Mouse (Mus musculus) embryonic facial prominence, embryonic 12.5 days (tissue): Measurements from ENCODE around the gene Cplx2. TPM values are rescaled to one million over a fixed set of nuclear protein-coding genes. Genes with fewer than 3 reads are reported as not detected.

ENCODE experiments used
- ATAC-seq: fragments of 200-750 bp; cut with Nextera tagmentation; 2 replicates; pipeline ENCODE4 v1.8.0; 2017; ENCODE audit not compliant: insufficient number of reproducible peaks, insufficient read depth, low FRiP score, low TSS enrichment
- H3K27ac ChIP-seq: fragments of 300-500 bp; sonication (generic); 2 replicates; pipeline ENCODE4 v1.5.1; 2016; ENCODE audit warnings: mild to moderate bottlenecking
- H3K27me3 ChIP-seq: fragments of 300-500 bp; sonication (generic); 2 replicates; pipeline ENCODE4 v1.6.1; 2016; ENCODE audit warnings: mild to moderate bottlenecking, moderate library complexity
- H3K36me3 ChIP-seq: fragments of 300-500 bp; sonication (generic); 2 replicates; pipeline ENCODE4 v1.6.1; 2016; ENCODE audit warnings: mild to moderate bottlenecking
- H3K4me1 ChIP-seq: fragments of 300-500 bp; sonication (generic); 2 replicates; pipeline ENCODE4 v1.6.1; 2016
- H3K4me2 ChIP-seq: fragments of 300-500 bp; sonication (generic); replicated peaks from 2 replicates; pipeline ENCODE4 v1.6.1; 2016; ENCODE audit warnings: mild to moderate bottlenecking, moderate library complexity
- H3K4me3 ChIP-seq: fragments of 300-500 bp; sonication (generic); 2 replicates; pipeline ENCODE4 v1.5.1; 2016; ENCODE audit warnings: mild to moderate bottlenecking
- H3K9ac ChIP-seq: fragments of 300-500 bp; sonication (generic); 2 replicates; pipeline ENCODE4 v1.6.1; 2016; ENCODE audit warnings: mild to moderate bottlenecking, moderate library complexity
- H3K9me3 ChIP-seq: fragments of 300-500 bp; sonication (generic); 2 replicates; pipeline ENCODE4 v1.6.1; 2016; ENCODE audit warnings: mild to moderate bottlenecking, moderate library complexity
- WGBS: fragments of 180-500 bp; shearing (Covaris S2); methylation state at CpG from one replicate; pipeline ENCODE4 v1.1.7; 2016; 5-methylcytosine and 5-hydroxymethylcytosine counted together
- polyA plus RNA-seq: library from polyadenylated mRNA; unstranded; fragments of >200 nt; fragmentation: Nextera tagmentation; extraction: Ambion mirVana; gene quantifications from 2 replicates; pipeline ENCODE4 v1.2.1, GENCODE M21; 2016

The Cplx2 gene
- polyA plus RNA-seq, 1 experiment from 2014 or later: 8.3 TPM

- H3K36me3 ChIP-seq: no peaks in the 10 kb centered on the region
- H3K4me1 ChIP-seq: peaks cover 10% of the 10 kb centered on the region
- 85% methylated on average over 3 of the region's 3 CpGs for WGBS
- no peaks in the 10 kb centered on the region for H3K9me3 ChIP-seq
- H3K27ac ChIP-seq: no peak overlapping the region
- no peak overlapping the region for H3K4me3 ChIP-seq
- no peak overlapping the region for H3K4me2 ChIP-seq
- H3K27me3 ChIP-seq: no peaks in the 10 kb centered on the region
- no peak overlapping the region for H3K9ac ChIP-seq
- ATAC-seq: no peak
Observed at GRCm38 (mm10) chr13:54411656-54412055, 40.5 kb downstream of the Cplx2 start.

GRCm38 (mm10) chr13:54412236-54412635 lies 41.1 kb downstream of the Cplx2 start:
- H3K9me3 ChIP-seq: no peaks in the 10 kb centered on the region
- no peak overlapping the region for H3K9ac ChIP-seq
- H3K4me3 ChIP-seq: no peak overlapping the region
- H3K4me1 ChIP-seq: peaks cover 10% of the 10 kb centered on the region
- ATAC-seq: no peak
- no peaks in the 10 kb centered on the region; the same call in 1 of the 2 replicates for H3K27me3 ChIP-seq
- H3K36me3 ChIP-seq: no peaks in the 10 kb centered on the region
- no peak overlapping the region for H3K4me2 ChIP-seq
- no peak overlapping the region for H3K27ac ChIP-seq
- 14% methylated on average over 7 of the region's 7 CpGs for WGBS

- no peak for ATAC-seq
- H3K9me3 ChIP-seq: no peaks in the 10 kb centered on the region
- 76% methylated on average over 4 of the region's 4 CpGs for WGBS
- H3K4me1 ChIP-seq: peaks cover 10% of the 10 kb centered on the region
- H3K36me3 ChIP-seq: no peaks in the 10 kb centered on the region
- H3K27me3 ChIP-seq: no peaks in the 10 kb centered on the region; the same call in 1 of the 2 replicates
- H3K27ac ChIP-seq: no peak overlapping the region
- H3K9ac ChIP-seq: no peak overlapping the region
- H3K4me3 ChIP-seq: no peak overlapping the region
- H3K4me2 ChIP-seq: no peak overlapping the region
Observed at GRCm38 (mm10) chr13:54412721-54413120, 41.6 kb downstream of the Cplx2 start.

- Histone ChIP-seq H3K9ac (no peak overlapping the region), H3K36me3 (no peaks in the 10 kb centered on the region), H3K4me3 (no peak overlapping the region), H3K9me3 (no peaks in the 10 kb centered on the region), H3K27ac (no peak overlapping the region), H3K27me3 (no peaks in the 10 kb centered on the region; the same call in 1 of the 2 replicates), H3K4me2 (no peak overlapping the region), H3K4me1 (peaks cover 10% of the 10 kb centered on the region)
- WGBS: 91% methylated on average over 4 of the region's 4 CpGs
- no peak for ATAC-seq
Observed at GRCm38 (mm10) chr13:54415059-54415458, 43.9 kb downstream of the Cplx2 start.

GRCm38 (mm10) chr13:54418781-54419327 lies 47.7 kb downstream of the Cplx2 start:
- no peak overlapping the region for H3K27ac ChIP-seq
- ATAC-seq: no peak

GRCm38 (mm10) chr13:54420226-54420625 lies 49.1 kb downstream of the Cplx2 start:
- ATAC-seq: no peak
- no peak overlapping the region for H3K27ac ChIP-seq
- no peaks in the 10 kb centered on the region for H3K9me3 ChIP-seq
- H3K4me3 ChIP-seq: no peak overlapping the region
- WGBS: 71% methylated on average over 12 of the region's 12 CpGs
- H3K27me3 ChIP-seq: no peaks in the 10 kb centered on the region; the same call in 1 of the 2 replicates
- peaks cover 4% of the 10 kb centered on the region for H3K4me1 ChIP-seq
- no peak overlapping the region for H3K4me2 ChIP-seq
- H3K36me3 ChIP-seq: no peaks in the 10 kb centered on the region
- H3K9ac ChIP-seq: no peak overlapping the region

More at GRCm38 (mm10) chr13:54418781-54419327, 47.7 kb downstream of the Cplx2 start:
- H3K9me3 ChIP-seq: no peaks in the 10 kb centered on the region
- H3K4me3 ChIP-seq: no peak overlapping the region
- WGBS: 81% methylated on average over 10 of the region's 10 CpGs
- no peaks in the 10 kb centered on the region for H3K36me3 ChIP-seq
- no peaks in the 10 kb centered on the region; the same call in 1 of the 2 replicates for H3K27me3 ChIP-seq
- no peak overlapping the region for H3K9ac ChIP-seq
- no peaks in the 10 kb centered on the region for H3K4me1 ChIP-seq
- no peak overlapping the region for H3K4me2 ChIP-seq

GRCm38 (mm10) chr13:54425269-54425668 lies 54.1 kb downstream of the Cplx2 start:
- ATAC-seq: peak; percentile 77
- 35% methylated on average over 2 of the region's 2 CpGs for WGBS
- Histone ChIP-seq H3K36me3 (no peaks in the 10 kb centered on the region), H3K9me3 (no peaks in the 10 kb centered on the region), H3K4me1 (peaks cover 9% of the 10 kb centered on the region), H3K27ac (peak overlapping the region; percentile 63), H3K9ac (no peak overlapping the region), H3K27me3 (no peaks in the 10 kb centered on the region), H3K4me2 (no peak overlapping the region), H3K4me3 (no peak overlapping the region)

- no peaks in the 10 kb centered on the region for H3K27me3 ChIP-seq
- no peak for ATAC-seq
- no peak overlapping the region for H3K4me3 ChIP-seq
- WGBS: 77% methylated on average over 10 of the region's 10 CpGs
- H3K27ac ChIP-seq: no peak overlapping the region
- H3K9me3 ChIP-seq: no peaks in the 10 kb centered on the region
- H3K9ac ChIP-seq: no peak overlapping the region
- no peak overlapping the region for H3K4me2 ChIP-seq
- no peaks in the 10 kb centered on the region for H3K36me3 ChIP-seq
- peaks cover 9% of the 10 kb centered on the region for H3K4me1 ChIP-seq
Observed at GRCm38 (mm10) chr13:54426781-54427655, 55.9 kb downstream of the Cplx2 start.

GRCm38 (mm10) chr13:54428771-54429170 lies 57.6 kb downstream of the Cplx2 start:
- H3K36me3 ChIP-seq: no peaks in the 10 kb centered on the region
- H3K4me1 ChIP-seq: peaks cover 9% of the 10 kb centered on the region
- no peaks in the 10 kb centered on the region for H3K9me3 ChIP-seq
- no peak overlapping the region for H3K27ac ChIP-seq
- no peak overlapping the region for H3K9ac ChIP-seq
- WGBS: 78% methylated on average over 3 of the region's 3 CpGs
- no peak overlapping the region for H3K4me2 ChIP-seq
- no peaks in the 10 kb centered on the region for H3K27me3 ChIP-seq
- no peak overlapping the region for H3K4me3 ChIP-seq
- ATAC-seq: no peak

GRCm38 (mm10) chr13:54430051-54430450 lies 58.9 kb downstream of the Cplx2 start:
- H3K4me2 ChIP-seq: no peak overlapping the region
- no peak overlapping the region for H3K4me3 ChIP-seq
- H3K9ac ChIP-seq: no peak overlapping the region
- no peak overlapping the region for H3K27ac ChIP-seq
- no peaks in the 10 kb centered on the region for H3K9me3 ChIP-seq
- no peaks in the 10 kb centered on the region for H3K27me3 ChIP-seq
- no peaks in the 10 kb centered on the region for H3K36me3 ChIP-seq
- 53% methylated on average over 2 of the region's 2 CpGs for WGBS
- peaks cover 6% of the 10 kb centered on the region for H3K4me1 ChIP-seq
- no peak for ATAC-seq

GRCm38 (mm10) chr13:54431161-54431560 lies 60.0 kb downstream of the Cplx2 start:
- H3K9me3 ChIP-seq: no peaks in the 10 kb centered on the region
- H3K4me3 ChIP-seq: no peak overlapping the region
- no peak overlapping the region for H3K9ac ChIP-seq
- WGBS: 81% methylated on average over 9 of the region's 9 CpGs
- H3K4me2 ChIP-seq: no peak overlapping the region
- no peaks in the 10 kb centered on the region for H3K4me1 ChIP-seq
- H3K36me3 ChIP-seq: no peaks in the 10 kb centered on the region
- H3K27me3 ChIP-seq: no peaks in the 10 kb centered on the region
- H3K27ac ChIP-seq: no peak overlapping the region
- no peak for ATAC-seq
